In the genomic region with DNA sequence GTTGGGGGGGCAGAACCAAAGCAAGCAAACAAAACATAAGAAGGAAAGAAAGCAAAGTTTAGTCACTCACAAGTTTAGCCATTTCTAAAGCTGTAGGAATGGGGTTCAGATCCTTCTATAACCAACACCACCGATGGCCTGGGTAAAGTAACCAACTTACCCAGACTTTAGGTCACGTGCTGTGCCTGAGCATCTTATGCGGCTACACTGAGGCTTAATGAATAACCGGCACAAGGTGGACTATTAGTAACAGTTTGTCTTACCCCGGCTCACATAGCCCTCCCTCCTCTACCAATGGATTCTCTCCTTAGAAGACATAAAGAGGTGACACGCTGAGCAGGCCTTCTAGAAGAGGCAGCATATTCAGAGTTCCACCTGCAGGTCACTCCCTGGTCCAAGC, we compare ENCODE assay signal across 8 mouse cellular contexts. TPM values are rescaled to one million over a fixed set of nuclear protein-coding genes. Genes with fewer than 3 reads are reported as not detected.
A peak's percentile ranks its signal among the peaks of the same experiment; 100 is the strongest.
DNase-seq lines count a peak whose midpoint lies in the region; ATAC-seq lines count a peak whose summit lies in the region.

No protein-coding gene starts in this region.

- H3K36me3 ChIP-seq in megakaryocyte, embryonic 14.5 days (replicated peaks; ENCODE audit: low read length): no peaks in the 10 kb centered on the region
- H3K36me3 ChIP-seq in hindbrain, embryonic 13.5 days: no peaks in the 10 kb centered on the region
- no peaks in the 10 kb centered on the region for H3K36me3 ChIP-seq in limb, embryonic 12.5 days
- no peaks in the 10 kb centered on the region for H3K36me3 ChIP-seq in stomach, embryonic 16.5 days (ENCODE audit: control insufficient read depth, insufficient read depth, low read length)

- H3K27ac ChIP-seq in hindbrain, embryonic 13.5 days: peak overlapping the region; percentile 98
- 0 out of 2 replicates have a peak overlapping the region, but pooled peaks have one; percentile 95 for H3K27ac ChIP-seq in limb, embryonic 12.5 days
- no peak overlapping the region for H3K27ac ChIP-seq in stomach, embryonic 16.5 days (ENCODE audit: low read length)

- no peak for ATAC-seq in megakaryocyte, adult 5-6 weeks (ENCODE audit: poor library complexity, severe bottlenecking)
- no peak for ATAC-seq in hindbrain, embryonic 13.5 days (ENCODE audit: low FRiP score)
- no peak for ATAC-seq in limb, embryonic 12.5 days (ENCODE audit: insufficient number of reproducible peaks, insufficient read depth, low FRiP score, low TSS enrichment, low read depth)
- no peak for ATAC-seq in stomach, embryonic 16.5 days (ENCODE audit: insufficient read depth, low FRiP score)
- ATAC-seq in megakaryocyte-erythroid progenitor cell, adult 5-6 weeks (replicated peaks; ENCODE audit: low FRiP score, low TSS enrichment, poor library complexity, severe bottlenecking): no peak

- H3K4me1 ChIP-seq in megakaryocyte, embryonic 14.5 days: peaks cover 31% of the 10 kb centered on the region
- H3K4me1 ChIP-seq in hindbrain, embryonic 13.5 days (replicated peaks): peaks cover 35% of the 10 kb centered on the region
- H3K4me1 ChIP-seq in limb, embryonic 12.5 days (replicated peaks): peaks cover 20% of the 10 kb centered on the region
- peaks cover 18% of the 10 kb centered on the region for H3K4me1 ChIP-seq in stomach, embryonic 16.5 days (ENCODE audit: control insufficient read depth, insufficient read depth, low read length)

- 32% methylated on average over 6 of the region's 6 CpGs for WGBS in hindbrain, embryonic 13.5 days
- WGBS in limb, embryonic 12.5 days: 45% methylated on average over 6 of the region's 6 CpGs
- 42% methylated on average over 6 of the region's 6 CpGs for WGBS in stomach, embryonic 16.5 days

- peaks cover 4% of the 10 kb centered on the region; the same call in 1 of the 2 replicates for H3K9me3 ChIP-seq in megakaryocyte, embryonic 14.5 days
- H3K9me3 ChIP-seq in hindbrain, embryonic 13.5 days: no peaks in the 10 kb centered on the region
- no peaks in the 10 kb centered on the region for H3K9me3 ChIP-seq in limb, embryonic 12.5 days
- no peaks in the 10 kb centered on the region for H3K9me3 ChIP-seq in stomach, embryonic 16.5 days (replicated peaks; ENCODE audit: control insufficient read depth, low read length)

- DNase-seq in adrenal gland, postnatal 10 days: no peak
- DNase-seq in adrenal gland, adult 2 months: no peak

- peak overlapping the region; percentile 100 for H3K4me3 ChIP-seq in megakaryocyte, embryonic 14.5 days (replicated peaks)
- peak overlapping the region; percentile 99 for H3K4me3 ChIP-seq in hindbrain, embryonic 13.5 days
- H3K4me3 ChIP-seq in limb, embryonic 12.5 days (replicated peaks): peak overlapping the region; percentile 100
- H3K4me3 ChIP-seq in stomach, embryonic 16.5 days (replicated peaks; ENCODE audit: low read length): peak overlapping the region; percentile 99

- peaks cover 19% of the 10 kb centered on the region for H3K27me3 ChIP-seq in megakaryocyte, embryonic 14.5 days (replicated peaks)
- no peaks in the 10 kb centered on the region for H3K27me3 ChIP-seq in hindbrain, embryonic 13.5 days
- H3K27me3 ChIP-seq in limb, embryonic 12.5 days: no peaks in the 10 kb centered on the region
- no peaks in the 10 kb centered on the region for H3K27me3 ChIP-seq in stomach, embryonic 16.5 days (ENCODE audit: control insufficient read depth, insufficient read depth, low read length)

- peak overlapping the region; percentile 84 for H3K4me2 ChIP-seq in hindbrain, embryonic 13.5 days
- H3K4me2 ChIP-seq in limb, embryonic 12.5 days: peak overlapping the region; percentile 91
- peak overlapping the region; percentile 92 for H3K4me2 ChIP-seq in stomach, embryonic 16.5 days (ENCODE audit: low read depth, low read length)

- peak overlapping the region; percentile 69 for H3K9ac ChIP-seq in hindbrain, embryonic 13.5 days
- peak overlapping the region; percentile 28 for H3K9ac ChIP-seq in limb, embryonic 12.5 days (replicated peaks)
- peak overlapping the region; percentile 36 for H3K9ac ChIP-seq in stomach, embryonic 16.5 days (ENCODE audit: low read length)

RNA-seq across cellular contexts. Expression of gene Mark3, which starts 1.0 kb away (rescaled TPM):
- polyA plus RNA-seq in megakaryocyte, embryonic 14.5 days (2012; ENCODE audit: insufficient read depth, low replicate concordance): 4.4 and 8.2 TPM in 2 replicates
- 61.6 and 69.6 TPM in 2 replicates for total RNA-seq in megakaryocyte, adult 5-6 weeks (2015)
- total RNA-seq in megakaryocyte, adult 5-6 weeks (2017): 77.3 and 80.9 TPM in 2 replicates
- 50.6 and 50.9 TPM in 2 replicates for polyA plus RNA-seq in hindbrain, embryonic 13.5 days (2015; fragmentation: Nextera tagmentation; extraction: Ambion mirVana)
- polyA plus RNA-seq in limb, embryonic 12.5 days (2016; fragmentation: Nextera tagmentation; extraction: Ambion mirVana): 65.5 and 70.9 TPM in 2 replicates
- 17.6 and 20.1 TPM in 2 replicates for polyA plus RNA-seq in stomach, embryonic 16.5 days (2015; fragmentation: Nextera tagmentation; extraction: Ambion mirVana)
- total RNA-seq in adrenal gland, postnatal 10 days (2021): 10 to 100 TPM; 84.9 to 94.1 TPM
- total RNA-seq in adrenal gland, adult 2 months (2021): 10 to 100 TPM; 83.2 to 95.9 TPM
- polyA plus RNA-seq in adrenal gland, adult 2 months (2012; rRNA removed): 33.5 and 35.8 TPM in 2 replicates
- total RNA-seq in megakaryocyte-erythroid progenitor cell, adult 5-6 weeks (2014; fragmentation: Nextera tagmentation): 56.3 and 62.2 TPM in 2 replicates
- total RNA-seq in megakaryocyte-erythroid progenitor cell, adult 5-6 weeks (2017): 55.2 and 81.3 TPM in 2 replicates

RNA-seq across cellular contexts. Expression of gene Eif5, which starts 35.5 kb away (rescaled TPM):
- polyA plus RNA-seq in megakaryocyte, embryonic 14.5 days (2012; ENCODE audit: insufficient read depth, low replicate concordance): 17.8 and 28.5 TPM in 2 replicates
- 255 and 299 TPM in 2 replicates for total RNA-seq in megakaryocyte, adult 5-6 weeks (2015)
- total RNA-seq in megakaryocyte, adult 5-6 weeks (2017): 203 and 252 TPM in 2 replicates
- 630 TPM in 2 replicates for polyA plus RNA-seq in hindbrain, embryonic 13.5 days (2015; fragmentation: Nextera tagmentation; extraction: Ambion mirVana)
- 663 and 718 TPM in 2 replicates for polyA plus RNA-seq in limb, embryonic 12.5 days (2016; fragmentation: Nextera tagmentation; extraction: Ambion mirVana)
- polyA plus RNA-seq in stomach, embryonic 16.5 days (2015; fragmentation: Nextera tagmentation; extraction: Ambion mirVana): 402 and 438 TPM in 2 replicates
- total RNA-seq in adrenal gland, postnatal 10 days (2021): 100 to 1,000 TPM; 300 to 322 TPM
- total RNA-seq in adrenal gland, adult 2 months (2021): 100 to 1,000 TPM; 327 to 470 TPM
- polyA plus RNA-seq in adrenal gland, adult 2 months (2012; rRNA removed): 210 and 254 TPM in 2 replicates
- 212 and 247 TPM in 2 replicates for total RNA-seq in megakaryocyte-erythroid progenitor cell, adult 5-6 weeks (2014; fragmentation: Nextera tagmentation)
- 262 and 337 TPM in 2 replicates for total RNA-seq in megakaryocyte-erythroid progenitor cell, adult 5-6 weeks (2017)
